Mouse (Mus musculus) E14TG2a.4 (cell line): Measurements from ENCODE around the gene Dab1.

ENCODE experiments used
- H3K27me3 ChIP-seq: 2 replicates; pipeline ENCODE4 v1.6.1; 2014; ENCODE audit warnings: low read length, control low read depth; ENCODE audit not compliant: insufficient read depth
- H3K36me3 ChIP-seq: 2 replicates; pipeline ENCODE4 v1.6.1; 2014; ENCODE audit warnings: low read length, control low read depth; ENCODE audit not compliant: insufficient read depth
- H3K4me1 ChIP-seq: replicated peaks from 2 replicates; pipeline ENCODE4 v1.6.1; 2014; ENCODE audit warnings: low read depth, low read length, control low read depth
- H3K4me3 ChIP-seq: replicated peaks from 2 replicates; pipeline ENCODE4 v1.5.1; 2014; ENCODE audit warnings: mild to moderate bottlenecking, low read length
- H3K9me3 ChIP-seq: 2 replicates; pipeline ENCODE4 v1.6.1; 2014; ENCODE audit warnings: low read length, control low read depth
- CTCF ChIP-seq: conservative IDR thresholded peaks from 2 replicates; pipeline ENCODE4 v1.5.1; 2014; ENCODE audit warnings: low read length
- NANOG ChIP-seq: IDR thresholded peaks from 2 replicates; pipeline ENCODE4 v1.6.1; 2014; ENCODE audit warnings: borderline replicate concordance, low read length, mixed read lengths
- POU5F1 ChIP-seq: IDR thresholded peaks from 2 replicates; pipeline ENCODE4 v1.6.1; 2014; ENCODE audit warnings: low read length, borderline replicate concordance

Gene Dab1

DNA sequence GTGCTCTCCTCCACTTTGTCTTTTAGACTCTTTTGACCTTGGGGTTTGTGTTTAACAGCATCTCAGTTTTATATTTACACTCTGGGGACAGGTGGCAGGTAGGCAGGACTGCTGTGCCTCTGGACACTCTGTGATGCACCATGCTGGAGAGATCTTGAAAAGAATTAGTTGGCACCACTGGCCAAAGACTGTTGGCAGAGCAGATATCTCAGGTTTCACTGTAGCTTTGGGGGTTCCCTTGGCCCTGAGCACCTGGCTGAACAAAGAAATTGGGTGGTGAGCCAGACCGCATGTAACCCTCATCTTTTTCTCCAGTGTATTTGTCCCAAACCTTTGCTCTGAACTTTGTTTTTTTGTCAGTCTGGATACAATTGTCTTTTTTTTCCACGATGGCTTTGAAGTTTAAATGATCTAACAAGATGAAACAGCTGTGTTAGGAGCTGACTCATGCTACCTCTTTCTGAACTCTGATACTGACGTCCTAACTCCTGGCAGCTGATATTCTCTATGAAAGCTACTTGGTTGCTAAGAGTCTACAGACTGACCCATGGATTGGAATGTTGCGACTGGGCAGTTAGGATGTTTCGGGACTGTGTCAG lies 960.9 kb downstream of the Dab1 start:
- Histone ChIP-seq H3K36me3 (no peaks in the 10 kb centered on the region), H3K27me3 (no peaks in the 10 kb centered on the region), H3K9me3 (no peaks in the 10 kb centered on the region), H3K4me1 (no peaks in the 10 kb centered on the region), H3K4me3 (no peak overlapping the region)
- TF ChIP-seq NANOG = no peak
- TF ChIP-seq POU5F1 = no peak
- no peak for TF ChIP-seq CTCF

GRCm38 (mm10) chr4:104582726-104583125 lies 963.6 kb downstream of the Dab1 start:
- H3K9me3 ChIP-seq = no peaks in the 10 kb centered on the region
- peaks cover 21% of the 10 kb centered on the region for H3K4me1 ChIP-seq
- H3K27me3 ChIP-seq = no peaks in the 10 kb centered on the region
- no peak for TF ChIP-seq POU5F1
- TF ChIP-seq NANOG = no peak
- TF ChIP-seq CTCF = no peak
- no peaks in the 10 kb centered on the region for H3K36me3 ChIP-seq
- H3K4me3 ChIP-seq = no peak overlapping the region

DNA sequence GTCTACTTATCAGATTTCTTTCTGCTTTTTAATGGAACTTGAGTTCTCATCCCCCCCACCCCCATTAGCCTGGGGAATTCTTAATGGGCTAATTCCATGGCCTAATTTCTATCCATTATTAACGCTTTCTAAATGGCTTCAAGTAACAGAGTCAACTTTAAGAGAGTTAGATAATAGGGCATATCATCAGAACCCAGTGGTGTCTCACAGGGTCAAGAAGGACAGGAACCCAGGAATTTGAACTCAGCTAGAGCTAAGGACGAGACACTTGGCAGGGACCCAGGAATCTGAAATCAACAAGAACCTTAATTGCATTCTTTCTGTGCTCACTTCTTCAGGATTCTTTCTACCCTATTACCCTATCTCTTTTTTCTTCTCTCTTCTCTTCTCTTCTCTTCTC lies 968.7 kb downstream of the Dab1 start:
- H3K4me1 ChIP-seq = peaks cover 66% of the 10 kb centered on the region
- no peaks in the 10 kb centered on the region for H3K9me3 ChIP-seq
- no peaks in the 10 kb centered on the region for H3K27me3 ChIP-seq
- no peaks in the 10 kb centered on the region for H3K36me3 ChIP-seq
- TF ChIP-seq NANOG = no peak
- no peak for TF ChIP-seq POU5F1
- TF ChIP-seq CTCF = no peak
- H3K4me3 ChIP-seq = no peak overlapping the region

GRCm38 (mm10) chr4:104596936-104597335 lies 977.8 kb downstream of the Dab1 start:
- no peaks in the 10 kb centered on the region for H3K36me3 ChIP-seq
- H3K4me3 ChIP-seq = no peak overlapping the region
- peaks cover 21% of the 10 kb centered on the region for H3K4me1 ChIP-seq
- no peak for TF ChIP-seq CTCF
- no peak for TF ChIP-seq POU5F1
- TF ChIP-seq NANOG = no peak
- H3K9me3 ChIP-seq = no peaks in the 10 kb centered on the region
- no peaks in the 10 kb centered on the region for H3K27me3 ChIP-seq

DNA sequence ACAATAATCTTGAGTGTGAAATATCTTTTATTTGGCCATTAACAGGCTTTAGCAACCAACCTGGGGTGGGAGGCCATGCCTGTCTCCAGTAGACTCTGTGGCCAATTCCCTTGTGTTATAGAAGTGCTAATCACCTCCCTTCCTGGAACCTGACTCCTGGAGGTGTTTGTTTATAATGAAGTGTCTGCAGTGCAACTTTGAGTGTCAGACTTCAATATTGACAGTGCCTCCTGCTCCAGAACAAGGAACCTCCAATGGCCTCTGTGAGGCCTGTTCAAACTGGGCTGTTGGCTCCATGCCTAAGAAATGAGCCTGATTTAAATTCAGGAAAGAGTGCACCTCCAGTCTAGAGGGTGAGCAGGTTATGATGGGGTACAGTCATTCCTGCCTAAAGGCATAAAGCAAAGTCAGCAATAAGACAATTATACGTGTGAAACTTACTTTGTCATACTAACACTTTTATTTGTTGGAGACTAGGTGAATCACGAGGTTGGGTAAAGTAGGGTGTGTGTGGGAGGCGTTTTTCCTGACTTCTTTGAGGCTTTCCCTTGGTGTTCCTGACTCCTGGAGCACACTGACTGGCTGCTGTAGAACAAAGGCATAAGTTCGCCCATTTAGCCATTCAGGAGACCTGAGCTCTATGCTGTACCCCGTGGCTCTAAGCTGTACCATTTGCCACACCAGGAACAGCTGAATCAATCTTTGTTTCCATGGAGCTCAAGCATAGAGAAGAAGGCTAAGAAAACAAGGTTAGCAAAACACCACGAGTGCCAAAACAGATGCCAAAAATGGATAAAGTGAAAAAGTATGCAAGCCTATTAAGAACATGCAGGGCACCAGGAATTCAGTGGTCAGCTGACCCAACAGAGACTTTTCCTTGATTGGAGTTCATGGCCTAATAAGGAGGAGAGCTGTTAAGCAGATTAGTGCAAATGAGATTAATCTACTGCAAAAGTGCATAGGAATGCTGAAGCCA lies 978.6 kb downstream of the Dab1 start:
- no peaks in the 10 kb centered on the region for H3K9me3 ChIP-seq
- H3K4me3 ChIP-seq = no peak overlapping the region
- peaks cover 14% of the 10 kb centered on the region for H3K4me1 ChIP-seq
- TF ChIP-seq CTCF (no peak), NANOG (no peak), POU5F1 (no peak)
- H3K36me3 ChIP-seq = no peaks in the 10 kb centered on the region
- H3K27me3 ChIP-seq = no peaks in the 10 kb centered on the region

DNA sequence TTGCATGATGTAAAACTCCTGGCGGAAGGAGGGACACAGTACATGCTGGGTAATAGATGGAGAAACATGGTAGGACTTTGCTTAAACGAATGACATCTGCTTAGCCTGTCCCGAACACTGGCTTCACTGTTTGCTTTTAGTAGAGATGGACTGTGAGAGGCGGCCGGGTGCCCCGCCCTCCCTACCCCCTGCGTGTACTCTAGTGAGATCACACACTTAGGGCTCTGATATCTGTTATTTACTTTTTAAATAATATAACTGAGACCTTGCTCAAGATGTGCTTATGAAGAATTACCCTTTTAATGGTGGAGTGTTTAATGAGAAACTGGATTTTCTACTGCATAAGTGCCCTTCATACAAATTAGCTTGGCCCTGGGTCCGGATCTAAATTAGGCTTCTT lies 983.6 kb downstream of the Dab1 start:
- H3K27me3 ChIP-seq = no peaks in the 10 kb centered on the region
- no peaks in the 10 kb centered on the region for H3K4me1 ChIP-seq
- H3K4me3 ChIP-seq = no peak overlapping the region
- H3K36me3 ChIP-seq = no peaks in the 10 kb centered on the region
- TF ChIP-seq NANOG (no peak), CTCF (no peak), POU5F1 (no peak)
- H3K9me3 ChIP-seq = no peaks in the 10 kb centered on the region

DNA sequence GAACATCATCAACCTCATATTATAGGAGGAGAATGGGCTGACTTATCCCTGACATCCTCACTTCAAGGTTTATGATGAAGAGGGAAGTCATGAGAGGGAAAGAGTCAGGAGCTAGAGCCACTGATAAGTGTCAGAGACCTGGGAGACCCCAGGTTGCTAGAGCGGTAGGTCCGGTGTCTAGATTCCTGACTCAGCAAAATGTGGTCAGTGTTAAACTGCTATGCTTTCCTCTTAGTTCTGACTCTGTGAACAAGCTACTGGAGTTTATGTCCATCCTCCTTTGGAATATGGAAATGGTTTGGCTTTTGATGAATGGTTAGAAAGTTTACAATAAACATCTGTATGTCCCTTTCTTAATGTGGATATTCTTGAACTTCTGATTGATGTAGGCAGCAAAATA lies 985.1 kb downstream of the Dab1 start:
- no peaks in the 10 kb centered on the region for H3K36me3 ChIP-seq
- H3K4me1 ChIP-seq = no peaks in the 10 kb centered on the region
- TF ChIP-seq POU5F1 (no peak), NANOG (no peak), CTCF (no peak)

DNA sequence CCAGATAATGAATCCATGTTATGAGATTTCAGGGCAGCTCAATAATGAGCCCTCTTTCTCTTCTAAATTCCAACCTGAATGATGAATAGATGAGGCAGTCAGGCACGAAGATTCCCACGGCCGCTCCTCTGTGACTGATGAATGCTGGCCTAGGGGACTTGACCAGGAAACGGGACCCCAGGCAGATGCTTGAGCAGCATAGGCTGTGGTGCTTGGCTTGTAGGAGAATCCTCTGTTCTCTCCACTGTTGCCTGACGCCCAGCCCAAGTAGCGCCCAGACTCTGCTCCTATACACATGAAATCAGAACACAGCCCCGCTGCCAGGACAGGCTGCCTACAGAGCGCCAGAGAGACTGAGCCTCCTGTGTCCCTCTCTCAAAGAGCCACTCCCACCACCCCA lies 987.7 kb downstream of the Dab1 start:
- Histone ChIP-seq H3K4me1 (no peaks in the 10 kb centered on the region), H3K36me3 (no peaks in the 10 kb centered on the region), H3K27me3 (no peaks in the 10 kb centered on the region), H3K4me3 (no peak overlapping the region), H3K9me3 (no peaks in the 10 kb centered on the region)
- TF ChIP-seq CTCF (no peak), POU5F1 (no peak), NANOG (no peak)

More for the DNA sequence above, 985.1 kb downstream of the Dab1 start:
- H3K27me3 ChIP-seq = no peaks in the 10 kb centered on the region
- H3K9me3 ChIP-seq = no peaks in the 10 kb centered on the region
- H3K4me3 ChIP-seq = no peak overlapping the region
